Mouse (Mus musculus) megakaryocyte-erythroid progenitor cell, adult 5-6 weeks (primary cell): ENCODE results near the gene Immp1l. TPM values are rescaled to one million over a fixed set of nuclear protein-coding genes. Genes with fewer than 3 reads are reported as not detected.

Source experiments
- ATAC-seq: replicated peaks from 2 replicates; pipeline ENCODE4 v1.8.0; 2016; ENCODE audit warnings: mild to moderate bottlenecking, inconsistent platforms; ENCODE audit not compliant: severe bottlenecking, poor library complexity, low FRiP score, low TSS enrichment
- total RNA-seq, 2 experiments: library from RNA; stranded (forward) in 1 of 2; stranded (reverse) in 1 of 2; fragments of 200-1000, 215-1000 nt in 1 of 2; fragments of >200 nt in 1 of 2; fragmentation: Nextera tagmentation in 1 of 2; gene quantifications; 2 replicates each; pipeline ENCODE4 v1.2.3; 2014 to 2017

Gene Immp1l
- total RNA-seq, 2 experiments from 2014 or later: 55.6 to 61.7 TPM

DNA sequence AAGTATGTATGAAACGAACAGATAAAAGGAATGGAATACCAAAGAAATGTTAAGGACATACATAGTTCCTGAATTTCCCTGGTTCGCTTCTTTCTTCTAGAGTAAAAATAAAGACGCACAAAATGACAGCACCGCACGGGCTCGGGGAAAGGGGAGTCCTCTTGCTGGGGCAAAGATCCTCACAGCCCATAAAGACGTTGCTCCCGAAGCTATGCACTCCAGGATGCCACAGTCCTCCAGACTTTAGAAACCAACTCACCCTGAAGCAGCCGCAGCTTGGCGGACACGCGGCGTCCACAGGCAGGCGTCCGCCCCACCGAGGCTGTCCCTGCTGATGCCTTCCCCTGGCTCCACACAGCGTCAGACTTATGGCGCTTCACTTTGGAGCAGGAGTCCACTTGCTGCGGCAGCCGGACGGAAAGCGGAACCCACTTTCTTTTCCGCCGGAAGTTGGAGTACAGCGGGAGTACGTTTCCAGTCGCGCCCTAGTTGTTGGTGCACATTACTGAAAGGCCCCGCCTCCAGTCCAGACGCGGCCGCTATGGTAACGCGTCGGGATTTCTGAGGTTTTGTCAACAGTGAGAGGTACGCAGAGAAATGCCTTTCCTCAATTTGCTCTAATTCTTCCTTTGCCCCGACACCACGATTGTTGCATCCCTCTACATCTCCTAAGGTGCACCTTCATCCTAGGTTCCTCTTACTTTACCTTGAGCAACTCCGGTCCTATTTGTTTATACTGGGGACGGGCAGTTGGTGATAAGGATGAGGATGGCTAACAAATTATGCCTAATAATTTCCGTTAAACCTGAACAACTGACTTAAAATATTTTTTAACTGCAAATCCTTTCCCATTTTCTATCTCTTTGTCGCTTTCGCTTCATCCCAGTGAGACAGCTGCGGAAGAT is 98.6 kb downstream of the Immp1l start, which contains the start of gene Dnajc24:
Gene Dnajc24 (minus strand): TSS at position 715 of the 905 bp plus-strand sequence.
- peak; percentile 99 for ATAC-seq

- no peak for ATAC-seq
Measured at GRCm38 (mm10) chr2:106008415-106008814, 104.0 kb downstream of the Immp1l start.

Other genes starting within 250 kb of the Immp1l start
- not detected in 2 replicates for gene Pax6, start 235.7 kb upstream of the Immp1l start, total RNA-seq (2014; fragmentation: Nextera tagmentation)
- gene Pax6, start 235.7 kb upstream of the Immp1l start, total RNA-seq (2017): not detected in 2 replicates
- gene Elp4, start 74 bp upstream of the Immp1l start, total RNA-seq (2014; fragmentation: Nextera tagmentation): 21.5 and 41.7 TPM in 2 replicates
- 20.7 and 30.3 TPM in 2 replicates for gene Elp4, start 74 bp upstream of the Immp1l start, total RNA-seq (2017)
- 29.7 and 30.4 TPM in 2 replicates for gene Dnajc24, start 98.9 kb downstream of the Immp1l start, total RNA-seq (2014; fragmentation: Nextera tagmentation)
- 26.5 and 28.6 TPM in 2 replicates for gene Dnajc24, start 98.9 kb downstream of the Immp1l start, total RNA-seq (2017)